In genomic region chr15:77919441-77919840, GRCm38 (mm10) we compare ENCODE assay signal across 17 mouse cellular contexts. TPM values are rescaled to one million over a fixed set of nuclear protein-coding genes. Genes with fewer than 3 reads are reported as not detected.
DNase-seq lines count a peak whose midpoint lies in the region; ATAC-seq and TF ChIP-seq lines count a peak whose summit lies in the region.
"Had no signal": no experiment of that assay in that cellular context is flagged by ENCODE, and none has a peak within 500 bp of the region (broad histone marks: within the 10 kb centered on the region; RNA-seq: fewer than 3 reads in every experiment).

No protein-coding gene starts in this region.

- no peak overlapping the region for H3K4me2 ChIP-seq in midbrain, embryonic 15.5 days
- H3K4me2 ChIP-seq in midbrain, postnatal 0 days (ENCODE audit: low read depth, low read length, poor library complexity, severe bottlenecking): no peak overlapping the region
- H3K4me2 ChIP-seq: limb, embryonic 13.5 days had no signal

- H3K9ac ChIP-seq in midbrain, embryonic 15.5 days: no peak overlapping the region
- H3K9ac ChIP-seq in midbrain, postnatal 0 days (replicated peaks; ENCODE audit: low read length, poor library complexity, severe bottlenecking): no peak overlapping the region
- H3K9ac ChIP-seq: limb, embryonic 13.5 days; liver, embryonic 14.5 days had no signal

- DNase-seq in kidney, adult 9 months: peak; percentile 19
- no peak for DNase-seq in kidney, adult 8-10 months
- no peak for DNase-seq in midbrain, postnatal 0 days (ENCODE audit: low spot score)
- peak; percentile 90 for DNase-seq in large intestine, adult 2 months (ENCODE audit: low read depth, low spot score)
- no peak for DNase-seq in spleen, adult 18-20 months
- no peak for DNase-seq in natural killer cell, adult 2 months (ENCODE audit: low spot score in 2 of 2)
- DNase-seq: adrenal gland, adult 8-10 months; cerebellum, adult 18-20 months; lung, postnatal 10 days; retina, postnatal 1 day; right cerebral cortex, postnatal 4 days had no signal

- H3K4me3 ChIP-seq in midbrain, embryonic 15.5 days: no peak overlapping the region
- H3K4me3 ChIP-seq in midbrain, postnatal 0 days (ENCODE audit: low read depth, low read length): no peak overlapping the region
- H3K4me3 ChIP-seq: embryonic facial prominence, embryonic 10.5 days; limb, embryonic 13.5 days had no signal

- H3K9me3 ChIP-seq in midbrain, embryonic 15.5 days: no peaks in the 10 kb centered on the region
- H3K9me3 ChIP-seq in midbrain, postnatal 0 days (ENCODE audit: low read length): no peaks in the 10 kb centered on the region
- H3K9me3 ChIP-seq: embryonic facial prominence, embryonic 10.5 days; limb, embryonic 13.5 days had no signal

- H3K36me3 ChIP-seq in midbrain, embryonic 15.5 days (replicated peaks): peaks cover 33% of the 10 kb centered on the region
- H3K36me3 ChIP-seq in midbrain, postnatal 0 days (ENCODE audit: insufficient read depth, low read length): peaks cover 51% of the 10 kb centered on the region

- no peak for TF ChIP-seq CTCF in midbrain, postnatal 0 days (IDR thresholded peaks at IDR 0.05)

- H3K27me3 ChIP-seq in midbrain, embryonic 15.5 days (replicated peaks): no peaks in the 10 kb centered on the region
- H3K27me3 ChIP-seq in midbrain, postnatal 0 days (ENCODE audit: insufficient read depth, low read length): no peaks in the 10 kb centered on the region
- H3K27me3 ChIP-seq: limb, embryonic 13.5 days had no signal

- WGBS in midbrain, embryonic 15.5 days: 89% methylated on average over 12 of the region's 12 CpGs
- 89% methylated on average over 12 of the region's 12 CpGs for WGBS in midbrain, postnatal 0 days
- 29% methylated on average over 12 of the region's 12 CpGs for WGBS in large intestine, adult 2 months

- peak overlapping the region; percentile 13; the same call in 1 of the 2 replicates for H3K27ac ChIP-seq in midbrain, embryonic 15.5 days
- no peak overlapping the region for H3K27ac ChIP-seq in midbrain, postnatal 0 days (ENCODE audit: low read depth, low read length)
- H3K27ac ChIP-seq: embryonic facial prominence, embryonic 10.5 days; limb, embryonic 13.5 days; liver, embryonic 14.5 days had no signal

- H3K4me1 ChIP-seq in midbrain, embryonic 15.5 days: no peaks in the 10 kb centered on the region
- no peaks in the 10 kb centered on the region for H3K4me1 ChIP-seq in midbrain, postnatal 0 days (ENCODE audit: insufficient read depth, low read length)
- H3K4me1 ChIP-seq: limb, embryonic 13.5 days had no signal

- no peak for ATAC-seq in midbrain, embryonic 15.5 days (replicated peaks)
- ATAC-seq in midbrain, postnatal 0 days (ENCODE audit: low FRiP score): no peak
- ATAC-seq: CD4-positive, CD25-positive, alpha-beta regulatory T cell, adult 4 months; forebrain, embryonic 14.5 days had no signal

RNA-seq across cellular contexts. Expression of gene Txn2, which starts 9.4 kb away (rescaled TPM):
- polyA plus RNA-seq in midbrain, embryonic 15.5 days (2015; fragmentation: Nextera tagmentation; extraction: Ambion mirVana): 203 and 229 TPM in 2 replicates
- total RNA-seq in midbrain, postnatal 0 days (2014; rRNA removed): 39.6 and 39.9 TPM in 2 replicates
- polyA plus RNA-seq in midbrain, postnatal 0 days (2015; fragmentation: Nextera tagmentation; extraction: Ambion mirVana): 182 and 194 TPM in 2 replicates
- polyA plus RNA-seq in large intestine, adult 2 months (2012; rRNA removed): 256 and 267 TPM in 2 replicates

RNA-seq across cellular contexts. Expression of gene Foxred2, which starts 37.1 kb away (rescaled TPM):
- polyA plus RNA-seq in midbrain, embryonic 15.5 days (2015; fragmentation: Nextera tagmentation; extraction: Ambion mirVana): 10.3 and 11.8 TPM in 2 replicates
- 23.9 and 31.0 TPM in 2 replicates for total RNA-seq in midbrain, postnatal 0 days (2014; rRNA removed)
- 10.3 and 11.2 TPM in 2 replicates for polyA plus RNA-seq in midbrain, postnatal 0 days (2015; fragmentation: Nextera tagmentation; extraction: Ambion mirVana)
- 1.1 and 1.7 TPM in 2 replicates for polyA plus RNA-seq in large intestine, adult 2 months (2012; rRNA removed)

RNA-seq across cellular contexts. Expression of gene Eif3d, which starts 51.2 kb away (rescaled TPM):
- 162 and 180 TPM in 2 replicates for polyA plus RNA-seq in midbrain, embryonic 15.5 days (2015; fragmentation: Nextera tagmentation; extraction: Ambion mirVana)
- total RNA-seq in midbrain, postnatal 0 days (2014; rRNA removed): 133 and 142 TPM in 2 replicates
- 154 and 160 TPM in 2 replicates for polyA plus RNA-seq in midbrain, postnatal 0 days (2015; fragmentation: Nextera tagmentation; extraction: Ambion mirVana)
- polyA plus RNA-seq in large intestine, adult 2 months (2012; rRNA removed): 112 and 117 TPM in 2 replicates

Comparison
In these comparisons a context has a peak if more than half of its experiments do, and no peak if none do; other contexts are left out.
1. DNase-seq: peak in kidney, adult 9 months (single experiment) and large intestine, adult 2 months (single experiment); none in kidney, adult 8-10 months (0 of 2), midbrain, postnatal 0 days (single experiment), spleen, adult 18-20 months (0 of 2) and natural killer cell, adult 2 months (0 of 2).